Mouse (Mus musculus): ENCODE results near the gene Tmprss2. TPM values are rescaled to one million over a fixed set of nuclear protein-coding genes. Genes with fewer than 3 reads are reported as not detected.
A peak's percentile ranks its signal among the peaks of the same experiment; 100 is the strongest.
"Not testable (repeated sequence)": the region's sequence is repeated elsewhere in the genome, so short reads cannot be mapped to it uniquely, and the experiment has no call there.

Tmprss2 gene
- total RNA-seq, 2 experiments from 2014 or later, result 0.12 to 0.90 TPM

- DNase-seq, result no peak
Observed at GRCm38 (mm10) chr16:97591512-97591911, 19.5 kb downstream of the Tmprss2 start.

GRCm38 (mm10) chr16:97582876-97583275, 28.1 kb downstream of the Tmprss2 start:
- not testable (repeated sequence) for DNase-seq

DNA sequence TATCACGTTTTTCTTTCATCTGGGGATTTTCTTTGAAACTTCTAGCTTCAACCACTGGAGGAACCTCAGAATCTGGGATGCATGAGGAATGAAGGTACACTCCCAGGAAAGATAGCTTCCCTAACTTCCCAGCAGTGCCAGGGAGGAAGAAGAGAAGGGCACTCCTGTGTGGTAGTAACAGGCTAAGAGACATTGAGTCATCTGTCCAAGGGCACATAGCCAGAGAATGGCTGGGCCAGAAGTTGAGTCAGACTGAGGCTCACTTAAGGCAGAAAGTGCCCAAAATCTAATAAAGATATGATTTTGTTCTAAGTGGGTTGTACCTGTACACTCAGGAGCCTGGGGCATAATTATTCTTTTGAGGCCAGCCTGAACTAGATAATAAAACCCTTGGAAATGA, 41.6 kb downstream of the Tmprss2 start:
- DNase-seq, result peak; percentile 47

GRCm38 (mm10) chr16:97568662-97569061, 42.3 kb downstream of the Tmprss2 start:
- peak; percentile 75 for DNase-seq

DNA sequence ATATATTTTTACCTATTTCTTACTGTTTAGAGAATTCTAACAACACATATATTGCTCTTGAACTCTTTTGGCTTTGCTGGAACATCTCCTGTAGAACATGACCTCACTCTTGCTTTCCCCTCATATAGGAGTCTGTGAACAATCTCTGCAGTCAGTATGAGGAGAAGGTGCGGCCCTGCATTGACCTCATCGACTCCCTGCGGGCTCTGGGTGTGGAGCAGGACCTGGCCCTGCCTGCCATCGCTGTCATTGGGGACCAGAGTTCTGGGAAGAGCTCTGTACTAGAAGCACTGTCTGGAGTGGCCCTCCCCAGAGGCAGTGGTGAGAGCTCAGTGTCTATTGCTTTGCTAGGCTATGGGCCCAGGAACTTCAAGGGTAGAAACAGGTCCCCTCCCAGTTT, 66.7 kb downstream of the Tmprss2 start:
- no peak for DNase-seq

DNA sequence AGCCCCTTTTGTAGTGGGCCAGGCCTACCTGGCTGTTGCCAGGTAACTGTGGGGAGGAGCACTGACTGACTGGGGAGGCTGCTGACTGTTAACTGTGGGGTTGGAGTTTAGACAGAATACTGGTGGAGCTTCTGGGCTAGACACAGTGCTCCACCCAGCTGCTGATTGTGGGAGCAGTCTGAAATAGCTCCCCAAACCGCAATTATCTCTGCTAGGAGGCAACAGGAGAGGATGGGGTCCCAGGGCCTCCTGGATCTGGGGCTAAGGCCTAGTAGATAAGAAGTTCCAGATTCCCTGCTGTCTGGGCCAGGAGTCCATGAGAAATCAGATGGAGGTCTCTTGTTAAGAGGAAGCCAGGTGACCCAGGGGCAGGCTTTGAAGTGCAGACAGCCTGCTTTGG, 74.1 kb downstream of the Tmprss2 start:
- DNase-seq, result no peak

DNA sequence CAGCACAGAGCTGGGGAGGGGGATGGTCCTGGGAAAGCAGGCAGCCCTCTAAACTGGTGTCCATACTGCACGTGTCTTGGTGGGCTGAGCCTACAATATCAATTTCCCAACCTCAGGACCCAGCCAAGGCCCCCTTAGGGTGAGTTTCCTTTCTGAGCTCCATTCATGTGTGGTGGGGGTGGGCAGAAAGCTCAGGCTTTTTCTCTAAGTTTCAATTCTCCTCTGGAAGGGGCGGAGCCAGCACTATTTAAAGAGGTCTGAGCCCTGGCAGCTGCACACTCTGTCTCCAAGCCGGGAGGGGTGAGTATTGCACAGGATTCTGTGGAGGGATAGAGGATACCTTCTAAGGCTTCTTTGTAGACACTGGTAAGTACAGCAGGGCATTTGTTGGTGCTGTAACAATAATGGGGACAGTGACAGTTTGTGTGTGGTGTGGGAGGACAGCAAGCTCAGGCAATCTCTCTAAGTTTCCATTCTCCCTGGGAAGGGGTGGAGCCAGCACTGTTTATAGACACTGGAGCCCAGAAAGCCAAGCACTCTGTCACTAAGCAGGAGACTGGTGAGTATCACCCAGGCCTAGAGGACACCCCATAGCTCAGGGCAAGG, 75.1 kb downstream of the Tmprss2 start:
- peak; percentile 72 for DNase-seq

DNA sequence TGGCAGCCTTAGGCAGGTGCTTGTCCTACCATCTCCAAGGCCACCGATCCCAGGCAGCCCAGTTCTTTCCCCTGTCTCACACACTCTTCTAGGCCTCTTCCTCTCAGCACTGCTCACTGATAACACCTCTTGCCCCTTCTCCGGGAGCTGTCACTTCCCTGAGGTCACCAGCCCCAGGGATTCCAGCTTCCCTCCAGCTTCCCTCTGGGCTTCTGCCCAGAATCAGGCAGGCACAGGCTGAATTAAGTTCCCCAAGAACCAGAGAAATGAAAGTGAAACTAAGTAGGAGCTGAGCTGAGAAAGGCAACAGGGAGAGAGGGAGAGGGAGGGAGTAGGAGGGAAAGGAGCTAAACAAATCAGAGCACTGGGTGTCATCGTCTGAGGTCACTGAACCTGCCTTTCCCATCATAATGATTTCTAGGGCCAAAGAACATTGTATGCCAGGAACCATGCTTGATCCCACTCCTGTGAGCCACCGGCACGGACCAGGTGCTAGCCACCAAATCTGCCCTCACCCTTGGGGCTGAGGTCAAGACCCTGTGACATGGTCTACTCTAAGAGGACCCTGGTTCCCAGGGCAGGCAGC, 76.0 kb downstream of the Tmprss2 start:
- peak; percentile 66 for DNase-seq

DNA sequence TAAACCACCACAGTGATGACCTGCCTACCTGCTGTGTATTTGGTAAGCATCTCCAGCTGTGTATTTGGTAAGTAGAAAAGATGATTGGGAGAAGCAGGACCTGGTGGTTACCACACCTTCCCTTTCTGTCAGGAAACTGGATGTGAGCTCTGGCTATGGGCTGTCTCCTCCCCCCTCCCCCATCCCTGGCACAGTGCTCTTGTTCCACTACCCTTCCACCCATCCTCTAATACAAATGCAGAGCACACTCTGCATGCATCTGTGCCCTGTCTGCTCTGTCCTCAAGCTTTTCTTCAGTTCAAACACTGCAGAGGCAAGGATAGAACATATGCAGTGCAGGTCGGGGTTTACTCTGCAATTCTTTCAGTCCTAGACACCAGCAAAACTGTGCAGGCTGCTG, 76.5 kb downstream of the Tmprss2 start:
- DNase-seq, result peak; percentile 25

GRCm38 (mm10) chr16:97533751-97534150, 77.2 kb downstream of the Tmprss2 start:
- DNase-seq, result no peak

DNA sequence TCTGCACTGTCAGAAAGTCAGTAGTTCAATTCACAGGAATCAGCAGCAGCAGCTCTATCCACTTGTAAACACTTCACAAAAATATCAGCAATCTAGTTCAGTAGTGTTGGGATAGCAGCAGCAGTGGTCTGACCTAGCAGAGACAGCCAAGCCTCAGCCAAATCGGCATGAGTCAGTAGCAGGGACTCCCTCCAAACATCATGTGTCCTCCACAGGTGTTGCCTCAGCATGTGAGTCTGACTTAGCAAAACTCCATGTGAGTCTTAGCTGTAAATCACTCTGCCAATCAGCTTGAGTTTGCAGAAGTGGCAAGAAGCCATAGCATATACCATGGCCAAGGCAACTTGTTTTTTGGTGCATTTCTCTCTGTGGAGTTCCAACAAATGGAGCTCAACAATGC, 77.9 kb downstream of the Tmprss2 start:
- no peak for DNase-seq

- DNase-seq, result no peak
Observed at GRCm38 (mm10) chr16:97529241-97529640, 81.8 kb downstream of the Tmprss2 start.

DNA sequence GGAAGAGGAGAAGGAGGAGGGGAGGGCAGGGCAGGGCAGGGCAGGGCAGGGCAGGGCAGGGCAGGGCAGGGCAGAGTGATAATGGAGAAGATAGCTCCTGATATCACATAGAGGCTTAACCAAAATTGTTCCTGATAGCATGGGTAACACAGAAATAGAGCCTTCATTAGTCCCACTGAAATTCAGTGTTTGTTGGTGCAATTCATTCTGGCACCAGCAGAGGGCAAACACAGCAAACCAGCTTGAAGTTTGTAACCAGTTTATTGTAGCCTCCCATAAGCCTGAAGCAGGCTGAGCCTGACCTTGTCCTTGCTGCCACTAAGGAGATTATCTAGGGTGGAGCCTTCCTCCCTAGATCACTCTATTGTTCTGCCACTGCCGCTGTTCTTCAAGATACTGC, 88.0 kb downstream of the Tmprss2 start:
- DNase-seq, result peak; percentile 67

- no peak for DNase-seq
Observed at GRCm38 (mm10) chr16:97521983-97522382, 89.0 kb downstream of the Tmprss2 start.

DNA sequence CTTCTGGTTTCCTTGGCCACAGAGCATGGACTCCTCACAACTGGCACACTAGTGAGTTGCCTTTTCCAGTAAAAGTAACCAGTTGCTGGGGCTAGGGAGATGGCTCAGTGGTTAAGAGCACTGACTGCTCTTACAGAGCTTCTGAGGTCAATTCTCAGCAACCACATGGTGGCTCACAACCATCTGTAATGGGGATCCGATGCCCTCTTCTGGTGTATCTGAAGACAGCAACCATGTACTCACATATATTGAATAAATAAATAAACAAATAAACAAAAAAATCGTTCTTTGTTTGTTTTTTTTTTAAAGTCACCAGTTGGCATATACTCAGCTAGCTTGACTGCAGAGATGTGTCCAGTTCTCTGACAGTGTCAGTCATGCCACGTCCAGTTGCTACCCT, 94.7 kb downstream of the Tmprss2 start:
- no peak for DNase-seq

Other genes starting within 250 kb of the Tmprss2 start
- gene Mx1, start 148.3 kb downstream of the Tmprss2 start, total RNA-seq (2021), result 1 to 10 TPM in 1 of 2 experiments, under 1 TPM in 1; 0.61 to 1.7 TPM
- under 1 TPM in 1 of 2 experiments, not detected in 1; 0.36 TPM for gene Fam3b, start 96.4 kb downstream of the Tmprss2 start, total RNA-seq (2021)
- gene Ripk4, start 152.6 kb upstream of the Tmprss2 start, total RNA-seq (2021), result under 1 TPM; 0.27 to 0.63 TPM
- 10 to 100 TPM in 1 of 2 experiments, 1 to 10 TPM in 1; 7.7 to 12.6 TPM for gene Prdm15, start 240.7 kb upstream of the Tmprss2 start, total RNA-seq (2021)

All from adrenal gland, postnatal 10 days (tissue).